Mouse (Mus musculus) liver, postnatal 0 days (tissue): ENCODE results near the gene Mterf1b.

ENCODE experiments used
- CTCF ChIP-seq: sonication (generic); IDR thresholded peaks from 2 replicates; pipeline ENCODE4 v1.5.1; 2016; ENCODE audit warnings: antibody characterized with exemption, low read depth
- EP300 ChIP-seq: IDR thresholded peaks from 2 replicates; pipeline ENCODE4 v1.6.1; 2016; ENCODE audit warnings: antibody characterized with exemption, low read depth, mild to moderate bottlenecking

DNA sequence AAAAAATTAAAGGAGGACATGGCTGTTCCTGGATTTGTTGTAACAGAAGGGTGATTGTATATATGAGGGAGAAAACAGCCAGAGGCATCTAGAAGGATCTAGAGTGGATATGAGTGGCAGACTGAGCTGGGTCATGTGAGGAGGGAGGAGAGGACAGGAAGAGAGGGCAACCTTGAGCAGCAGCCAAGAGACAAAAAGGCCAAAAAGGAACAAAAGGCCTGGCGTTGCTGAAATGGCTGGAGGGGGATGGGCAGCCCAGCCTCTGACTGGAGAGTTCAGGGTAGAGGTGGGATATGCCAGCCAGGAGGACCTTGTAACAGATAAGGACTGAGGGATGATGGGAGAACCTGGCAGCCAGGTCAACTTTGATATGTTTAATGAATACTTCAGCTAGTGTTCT is 2.9 kb downstream of the Mterf1b start:
- TF ChIP-seq CTCF, result no peak
- TF ChIP-seq EP300, result no peak
